Mouse (Mus musculus): ENCODE measurements at regions not wholly inside any gene's neighbourhood (a gene's known extent, or its start where the extent isn't known, plus 50 kb on each side); places are given as distances from the start of the nearest gene placed in this dataset.
A peak's percentile ranks its signal among the peaks of the same experiment; 100 is the strongest.

DNA sequence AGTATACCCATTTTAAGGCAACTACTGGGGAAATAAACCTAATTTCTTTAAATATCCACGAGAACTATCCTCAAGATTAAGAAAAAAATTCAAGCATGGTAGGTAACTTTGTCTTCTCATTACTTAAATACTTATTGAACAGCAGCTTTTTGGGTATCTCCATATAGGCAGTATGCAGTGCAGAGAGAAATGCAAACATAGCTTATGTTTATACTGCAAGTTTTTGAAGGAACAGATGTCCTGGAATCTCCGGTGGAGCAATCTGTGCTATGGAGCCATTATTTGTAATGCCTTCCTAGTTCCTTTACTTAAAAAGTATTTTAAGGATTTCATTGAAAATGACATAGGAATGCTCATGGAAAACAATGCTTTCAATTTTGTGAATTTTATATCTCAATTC is 91.7 kb upstream of the Adgrb3 start:
- no peak for DNase-seq

DNA sequence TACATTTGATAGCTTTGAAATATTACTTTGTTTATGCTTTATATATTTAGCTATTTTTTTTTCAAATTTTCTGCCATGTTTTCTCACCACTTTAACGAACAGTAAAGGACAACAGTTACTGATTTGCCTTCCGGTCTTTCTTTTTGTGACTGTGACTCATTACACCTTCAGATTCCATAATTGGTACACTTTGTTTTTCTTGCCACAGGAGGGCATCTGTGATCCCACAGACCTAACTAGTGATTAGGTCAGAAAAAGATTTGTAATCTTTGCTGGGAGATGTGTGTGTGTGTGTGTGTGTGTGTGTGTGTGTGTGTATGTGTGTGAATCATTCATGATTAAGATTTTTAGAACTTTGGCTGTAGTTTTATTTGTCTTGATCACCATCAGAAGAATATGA is 64.7 kb upstream of the Adgrb3 start:
- no peak for DNase-seq

DNA sequence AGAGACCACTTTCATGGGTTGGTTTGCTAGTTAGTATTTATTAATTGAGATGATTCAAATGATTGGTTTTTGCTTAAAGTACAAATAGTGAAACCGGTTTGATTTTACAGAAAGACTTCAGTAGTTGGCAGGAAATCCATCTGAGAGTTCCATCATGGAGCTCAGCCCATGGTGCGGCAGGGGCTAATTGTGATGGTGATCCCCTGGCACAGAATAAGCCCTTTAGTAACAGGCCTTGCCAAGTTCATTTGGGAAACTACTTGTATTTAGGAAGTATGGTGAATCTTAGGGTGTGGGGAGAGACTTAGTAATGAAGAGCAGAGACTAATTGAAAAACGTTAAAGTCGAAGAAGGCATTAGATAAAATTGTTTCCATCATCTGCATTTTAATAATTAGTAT is 63.5 kb upstream of the Adgrb3 start:
- DNase-seq, result no peak

DNA sequence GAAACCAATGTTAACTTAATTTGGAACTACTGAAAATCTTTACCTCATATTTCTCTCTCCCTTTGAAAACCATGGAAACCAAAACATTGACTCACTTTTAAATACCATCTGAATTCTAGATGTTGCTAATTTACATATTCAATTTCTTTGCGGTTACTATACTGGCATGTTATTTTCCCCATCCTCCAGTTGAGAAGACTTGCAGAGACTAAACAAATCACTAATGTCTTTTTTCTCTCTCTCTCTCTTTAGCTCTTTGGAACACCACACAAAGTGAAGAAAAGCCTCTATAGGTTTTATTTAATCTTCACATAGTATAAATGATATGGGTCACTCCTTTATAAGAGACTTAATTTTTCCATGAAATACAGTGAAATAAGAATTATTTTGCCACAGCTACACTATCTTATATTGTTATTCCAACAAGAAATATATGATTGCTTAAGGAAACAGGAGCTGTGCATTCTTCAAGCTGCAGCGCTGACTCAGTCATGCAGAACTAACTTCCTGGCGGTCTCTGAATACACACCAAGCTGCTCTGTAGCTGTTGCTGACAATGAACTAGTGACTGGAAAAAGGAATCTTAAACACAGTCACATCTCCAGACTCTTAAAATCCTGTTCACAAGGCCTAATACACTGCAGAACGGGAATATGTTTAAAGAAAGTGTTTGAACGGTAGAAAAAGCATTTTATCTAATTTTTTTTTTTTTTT is 62.7 kb upstream of the Adgrb3 start:
- peak; percentile 23 to 34 for DNase-seq

DNA sequence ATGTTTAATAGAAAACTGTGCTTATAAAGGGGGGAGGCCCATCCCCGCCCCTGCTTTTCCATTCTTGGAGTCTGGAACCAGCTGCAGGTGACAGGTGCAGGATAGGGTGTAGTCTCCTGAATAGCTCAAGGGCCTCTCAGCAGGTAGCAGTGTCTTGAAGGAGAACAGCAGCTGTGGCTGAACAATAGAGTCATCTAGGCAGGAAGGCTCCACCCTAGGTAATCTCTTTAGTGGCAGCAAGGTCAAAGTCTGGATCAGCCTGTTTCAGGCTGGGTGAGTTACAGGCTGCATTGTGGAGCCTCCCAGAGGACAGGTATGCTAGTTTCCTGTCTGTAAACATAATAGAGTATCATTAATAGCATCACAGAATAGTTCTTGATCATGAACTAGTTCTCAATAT is 58.5 kb upstream of the Adgrb3 start:
- DNase-seq, result no peak

DNA sequence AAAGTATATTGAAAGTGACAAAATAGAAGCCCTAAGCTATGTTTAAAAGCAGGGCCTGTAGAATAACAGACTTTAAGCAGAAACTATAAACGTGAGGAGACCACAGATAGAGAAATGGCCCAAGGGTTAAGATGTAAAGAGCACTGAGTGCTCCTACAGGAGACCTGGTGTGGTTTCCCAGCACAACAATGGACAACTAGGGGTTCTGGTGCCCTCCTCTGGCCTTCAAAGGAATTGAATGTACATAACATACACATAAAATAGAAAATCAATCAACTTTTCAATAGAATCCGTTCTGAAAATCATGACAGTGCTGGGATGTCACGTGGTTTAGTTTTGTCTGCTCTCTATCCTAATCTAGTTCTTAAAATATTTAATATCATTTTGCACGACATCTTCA is 55.5 kb upstream of the Adgrb3 start:
- no peak for DNase-seq
